Mouse (Mus musculus) CH12.LX (cell line): Measurements from ENCODE around the gene Gm12117.

Experiments used
- CHD1 ChIP-seq: IDR thresholded peaks from 2 replicates; pipeline ENCODE4 v1.6.1; 2012; ENCODE audit warnings: low read depth, low read length, improper control_type of control experiment, inconsistent platforms
- CTCF ChIP-seq, 2 experiments: IDR thresholded peaks in 1 of 2; conservative IDR thresholded peaks in 1 of 2; 2 replicates each; pipeline ENCODE4 v1.5.1; 2011 to 2012; ENCODE audit warnings: low read depth in 2 of 2, low read length in 2 of 2, improper control_type of control experiment in 1 of 2, inconsistent platforms in 1 of 2, mild to moderate bottlenecking in 1 of 2, moderate library complexity in 1 of 2
- E2F4 ChIP-seq: IDR thresholded peaks from 2 replicates; pipeline ENCODE4 v1.6.1; 2011; ENCODE audit warnings: low read depth, low read length, improper control_type of control experiment; ENCODE audit not compliant: insufficient replicate concordance
- GABPA ChIP-seq: IDR thresholded peaks from 2 replicates; pipeline ENCODE4 v1.6.1; 2012; ENCODE audit warnings: low read depth, low read length, improper control_type of control experiment, inconsistent platforms; ENCODE audit not compliant: insufficient replicate concordance
- HCFC1 ChIP-seq: IDR thresholded peaks from 2 replicates; pipeline ENCODE4 v1.6.1; 2012; ENCODE audit warnings: low read depth, mild to moderate bottlenecking, inconsistent platforms, low read length, improper control_type of control experiment
- JUND ChIP-seq: conservative IDR thresholded peaks from 2 replicates; pipeline ENCODE4 v1.6.1; 2011; ENCODE audit warnings: low read depth, low read length, improper control_type of control experiment
- MAX ChIP-seq: IDR thresholded peaks from 2 replicates; pipeline ENCODE4 v1.6.1; 2011; ENCODE audit warnings: low read length, improper control_type of control experiment
- POLR2A ChIP-seq: IDR thresholded peaks from 2 replicates; pipeline ENCODE4 v1.6.1; 2011; ENCODE audit warnings: low read depth, mild to moderate bottlenecking, improper control_type of control experiment, low read length
- UBTF ChIP-seq: IDR thresholded peaks from 2 replicates; pipeline ENCODE4 v1.6.1; 2012; ENCODE audit warnings: low read depth, mild to moderate bottlenecking, inconsistent platforms, low read length, improper control_type of control experiment, moderate library complexity
- USF1 ChIP-seq: IDR thresholded peaks from 2 replicates; pipeline ENCODE4 v1.6.1; 2014; ENCODE audit warnings: low read depth, mild to moderate bottlenecking, inconsistent platforms, low read length, improper control_type of control experiment
- USF2 ChIP-seq: conservative IDR thresholded peaks from 2 replicates; pipeline ENCODE4 v1.6.1; 2011; ENCODE audit warnings: low read depth, low read length, improper control_type of control experiment
- ZNF384 ChIP-seq: IDR thresholded peaks from 2 replicates; pipeline ENCODE4 v1.6.1; 2012; ENCODE audit warnings: low read depth, low read length, improper control_type of control experiment, inconsistent platforms

- TF ChIP-seq JUND = no peak
- TF ChIP-seq GABPA = no peak
- TF ChIP-seq CTCF (conservative IDR thresholded peaks at IDR 0.05 in 1 of 2, IDR thresholded peaks at IDR 0.05 in 1 of 2; ENCODE audit: low read depth in 2 of 2, low read length in 2 of 2) = no peak
- no peak for TF ChIP-seq POLR2A
- TF ChIP-seq UBTF = no peak
- TF ChIP-seq USF2 = no peak
- TF ChIP-seq MAX = no peak
- no peak for TF ChIP-seq USF1
- no peak for TF ChIP-seq CHD1
- TF ChIP-seq ZNF384 = no peak
- TF ChIP-seq E2F4 = no peak
- no peak for TF ChIP-seq HCFC1
These were observed 1.7 kb downstream of the Gm12117 start for GRCm38 (mm10) chr11:33274816-33275215.
